Mouse (Mus musculus): ENCODE data around the gene Psmd13. TPM values are rescaled to one million over a fixed set of nuclear protein-coding genes. Genes with fewer than 3 reads are reported as not detected.

Psmd13 gene
- polyA plus RNA-seq, 1 experiment from 2014 or later: 303 TPM

DNA sequence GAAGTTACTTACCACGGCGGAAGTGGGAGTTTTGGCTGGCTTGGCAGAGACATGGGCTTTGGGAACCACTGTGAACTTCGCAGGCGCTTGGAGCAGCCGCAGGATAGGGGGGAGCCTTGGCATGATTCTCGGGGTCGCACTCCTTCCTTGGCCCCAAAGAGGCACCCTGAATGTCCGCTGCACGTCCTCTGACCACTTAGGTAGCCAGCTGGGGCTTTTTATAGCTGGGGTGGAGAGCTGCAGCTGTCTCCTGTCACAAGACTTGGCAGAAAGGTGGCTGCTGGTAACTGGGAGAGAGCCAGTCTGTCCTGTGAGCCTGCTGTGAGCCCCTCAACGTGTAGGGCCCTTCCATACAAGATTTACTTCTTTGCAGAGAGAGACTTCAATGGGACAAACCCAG, 18.5 kb downstream of the Psmd13 start, which contains the start of gene Cox8b:
Gene Cox8b (minus strand): TSS at position 227 of the 400 bp plus-strand sequence.
- Histone ChIP-seq H3K27ac (ENCODE audit: low read length) (no peak within 1 kb of the TSS), H3K36me3 (ENCODE audit: control insufficient read depth, insufficient read depth) (peaks cover 9% of the 10 kb centered on the region; the same call in 1 of the 2 replicates), H3K4me2 (ENCODE audit: low read length) (no peak within 1 kb of the TSS), H3K4me3 (replicated peaks; ENCODE audit: low read length) (no peak within 1 kb of the TSS), H3K4me1 (replicated peaks; ENCODE audit: control insufficient read depth, insufficient read depth, low read length) (0 out of 2 replicates have a peak, but pooled peaks cover 4% of the 10 kb centered on the region), H3K9ac (replicated peaks; ENCODE audit: low read depth, low read length) (no peak within 1 kb of the TSS), H3K9me3 (ENCODE audit: control insufficient read depth, low read length) (no peaks in the 10 kb centered on the region), H3K27me3 (replicated peaks; ENCODE audit: control insufficient read depth, insufficient read depth, low read length) (no peaks in the 10 kb centered on the region)
- ATAC-seq: no peak
- WGBS: 84% methylated on average over 10 of the region's 10 CpGs

DNA sequence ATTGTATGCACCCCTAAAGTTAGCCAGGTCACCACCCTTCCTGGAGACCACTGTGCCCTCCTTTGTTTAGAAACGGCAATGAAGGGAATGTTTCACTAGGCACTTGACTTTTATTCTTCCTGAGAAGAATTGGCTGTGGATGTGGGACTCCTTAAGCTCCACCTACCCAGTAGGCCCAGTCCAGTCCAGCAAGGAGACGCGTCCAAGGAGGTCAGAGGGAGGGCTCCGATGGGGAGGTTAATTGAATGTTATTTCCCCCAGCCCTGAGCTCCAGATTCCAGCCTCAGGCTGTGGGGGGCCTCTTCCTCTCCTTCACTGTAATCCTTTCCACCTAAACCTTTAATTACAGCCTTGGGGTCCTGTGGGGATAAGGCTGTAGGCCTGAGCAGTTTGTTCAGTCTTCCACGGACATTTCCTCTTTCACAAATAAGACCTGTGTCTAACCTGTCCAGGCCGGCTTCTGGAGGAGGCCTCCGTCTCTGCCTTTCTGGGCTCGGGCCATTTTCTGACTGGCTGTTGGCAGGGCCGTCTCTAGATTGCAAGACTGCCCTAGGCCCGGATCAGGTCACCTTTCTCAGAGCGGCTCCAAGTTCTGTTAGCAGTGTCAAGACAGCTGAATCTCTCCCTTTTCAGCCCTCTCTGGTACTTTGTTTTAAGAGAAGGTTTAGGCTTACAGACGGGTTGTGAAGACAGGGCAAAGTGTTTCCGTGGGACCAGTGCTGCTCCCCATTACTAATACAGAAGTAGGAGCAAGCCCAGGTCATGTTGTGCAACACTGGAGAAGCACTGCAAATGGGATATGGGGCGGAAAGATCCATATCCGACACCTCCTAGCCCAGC, 20.5 kb downstream of the Psmd13 start:
- H3K27ac ChIP-seq (ENCODE audit: low read length): no peak overlapping the region
- no peak overlapping the region for H3K9ac ChIP-seq (replicated peaks; ENCODE audit: low read depth, low read length)
- H3K4me1 ChIP-seq (replicated peaks; ENCODE audit: control insufficient read depth, insufficient read depth, low read length): 0 out of 2 replicates have a peak, but pooled peaks cover 4% of the 10 kb centered on the region
- H3K36me3 ChIP-seq (ENCODE audit: control insufficient read depth, insufficient read depth): peaks cover 6% of the 10 kb centered on the region; the same call in 1 of the 2 replicates
- no peak overlapping the region for H3K4me3 ChIP-seq (replicated peaks; ENCODE audit: low read length)
- 75% methylated on average over 15 of the region's 15 CpGs for WGBS
- no peaks in the 10 kb centered on the region for H3K27me3 ChIP-seq (replicated peaks; ENCODE audit: control insufficient read depth, insufficient read depth, low read length)
- H3K4me2 ChIP-seq (ENCODE audit: low read length): no peak overlapping the region
- ATAC-seq: no peak
- H3K9me3 ChIP-seq (ENCODE audit: control insufficient read depth, low read length): no peaks in the 10 kb centered on the region

DNA sequence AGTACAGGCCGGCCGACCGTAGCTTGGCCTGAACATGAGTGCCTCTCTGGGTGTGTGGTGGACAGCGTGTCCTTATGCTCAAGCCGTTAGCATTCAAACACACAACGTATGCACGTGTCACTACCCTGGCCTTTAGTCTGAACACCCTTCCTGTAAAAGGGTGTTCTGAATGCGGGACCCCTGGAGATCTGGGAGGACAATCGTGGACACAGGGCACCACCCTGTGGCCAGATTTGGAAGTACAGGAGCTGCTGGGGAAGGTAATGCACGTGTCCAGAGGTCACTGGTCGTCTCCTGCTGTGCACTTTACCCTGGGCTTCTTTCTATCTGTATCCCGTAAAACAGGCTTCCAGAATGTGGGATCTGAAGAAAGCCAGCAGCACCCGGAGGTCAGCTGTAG, 21.4 kb downstream of the Psmd13 start:
- H3K4me2 ChIP-seq (ENCODE audit: low read length): no peak overlapping the region
- no peaks in the 10 kb centered on the region for H3K27me3 ChIP-seq (replicated peaks; ENCODE audit: control insufficient read depth, insufficient read depth, low read length)
- no peak overlapping the region for H3K9ac ChIP-seq (replicated peaks; ENCODE audit: low read depth, low read length)
- 24% methylated on average over 13 of the region's 13 CpGs for WGBS
- H3K4me1 ChIP-seq (replicated peaks; ENCODE audit: control insufficient read depth, insufficient read depth, low read length): 0 out of 2 replicates have a peak, but pooled peaks cover 4% of the 10 kb centered on the region
- ATAC-seq: 0 out of 2 replicates have a peak, but pooled peaks have one; percentile 28
- no peaks in the 10 kb centered on the region for H3K9me3 ChIP-seq (ENCODE audit: control insufficient read depth, low read length)
- no peaks in the 10 kb centered on the region for H3K36me3 ChIP-seq (ENCODE audit: control insufficient read depth, insufficient read depth)
- H3K27ac ChIP-seq (ENCODE audit: low read length): no peak overlapping the region
- H3K4me3 ChIP-seq (replicated peaks; ENCODE audit: low read length): no peak overlapping the region

DNA sequence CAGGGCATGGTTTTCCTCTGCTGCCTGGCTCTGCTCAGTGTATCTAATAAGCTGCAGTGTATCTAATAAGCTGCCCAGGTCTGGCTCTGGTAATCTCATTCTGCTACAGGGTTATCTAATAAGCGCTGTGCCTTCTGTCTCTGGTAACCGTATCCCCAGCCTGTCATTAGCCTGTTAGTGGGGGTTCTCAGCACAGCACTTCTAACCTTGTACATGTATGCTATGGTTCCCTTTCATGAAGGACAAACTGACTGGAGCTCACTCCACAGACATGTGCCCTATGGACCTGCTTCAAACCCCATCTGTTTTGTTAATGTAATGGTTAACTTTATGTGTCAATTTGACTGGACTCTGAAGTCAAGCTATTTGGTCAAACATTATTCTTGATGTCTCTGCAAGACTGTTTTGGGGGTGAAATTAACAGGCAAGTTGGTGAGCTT, 23.9 kb downstream of the Psmd13 start:
- no peaks in the 10 kb centered on the region for H3K9me3 ChIP-seq (ENCODE audit: control insufficient read depth, low read length)
- no peak overlapping the region for H3K4me3 ChIP-seq (replicated peaks; ENCODE audit: low read length)
- no peak for ATAC-seq
- H3K4me1 ChIP-seq (replicated peaks; ENCODE audit: control insufficient read depth, insufficient read depth, low read length): peaks cover 10% of the 10 kb centered on the region
- H3K9ac ChIP-seq (replicated peaks; ENCODE audit: low read depth, low read length): no peak overlapping the region
- H3K4me2 ChIP-seq (ENCODE audit: low read length): no peak overlapping the region
- no peaks in the 10 kb centered on the region for H3K36me3 ChIP-seq (ENCODE audit: control insufficient read depth, insufficient read depth)
- H3K27me3 ChIP-seq (replicated peaks; ENCODE audit: control insufficient read depth, insufficient read depth, low read length): no peaks in the 10 kb centered on the region
- WGBS: 90% methylated on average over 2 of the region's 2 CpGs
- H3K27ac ChIP-seq (ENCODE audit: low read length): no peak overlapping the region

DNA sequence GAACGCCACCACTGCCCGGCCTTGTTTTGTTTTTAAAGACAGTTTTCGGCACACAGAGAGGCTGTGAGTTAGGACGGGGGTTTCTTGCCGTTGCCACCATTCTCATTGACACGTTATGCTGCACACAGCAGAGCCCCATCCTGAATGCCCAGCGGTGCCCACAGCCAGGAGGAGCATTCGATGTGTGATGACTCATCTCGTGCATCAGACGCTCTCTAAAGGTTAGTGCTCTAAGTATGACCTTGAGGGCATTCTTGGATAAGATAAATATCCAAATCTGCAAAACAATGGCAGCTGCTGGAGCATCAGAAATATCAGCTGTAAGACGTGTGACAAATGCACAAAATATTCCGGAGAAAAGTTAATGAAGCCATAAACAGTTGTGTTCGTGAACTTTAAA, 25.4 kb downstream of the Psmd13 start:
- Histone ChIP-seq H3K9ac (replicated peaks; ENCODE audit: low read depth, low read length) (no peak overlapping the region), H3K4me3 (replicated peaks; ENCODE audit: low read length) (no peak overlapping the region), H3K36me3 (ENCODE audit: control insufficient read depth, insufficient read depth) (no peaks in the 10 kb centered on the region), H3K4me1 (replicated peaks; ENCODE audit: control insufficient read depth, insufficient read depth, low read length) (peaks cover 10% of the 10 kb centered on the region), H3K27ac (ENCODE audit: low read length) (no peak overlapping the region), H3K4me2 (ENCODE audit: low read length) (no peak overlapping the region), H3K27me3 (replicated peaks; ENCODE audit: control insufficient read depth, insufficient read depth, low read length) (no peaks in the 10 kb centered on the region), H3K9me3 (ENCODE audit: control insufficient read depth, low read length) (no peaks in the 10 kb centered on the region)
- no peak for ATAC-seq
- 86% methylated on average over 13 of the region's 13 CpGs for WGBS

DNA sequence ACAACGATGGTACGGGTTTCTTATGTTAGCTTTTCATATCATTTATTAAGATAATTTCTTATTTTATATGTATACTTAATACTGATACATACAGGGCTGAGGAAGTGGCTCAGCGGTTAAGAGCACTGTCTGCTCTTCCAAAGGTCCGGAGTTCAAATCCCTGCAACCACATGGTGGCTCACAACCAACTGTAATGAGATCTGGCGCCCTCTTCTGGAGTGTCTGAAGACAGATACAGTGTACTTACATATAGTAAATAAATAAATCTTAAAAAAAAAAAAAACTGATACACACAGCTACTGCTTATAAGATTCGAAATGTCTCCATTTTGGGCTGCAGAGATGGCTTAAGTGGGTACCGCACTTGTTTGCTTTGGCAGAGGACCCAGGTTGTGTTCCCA, 25.9 kb downstream of the Psmd13 start:
- Histone ChIP-seq H3K36me3 (ENCODE audit: control insufficient read depth, insufficient read depth) (no peaks in the 10 kb centered on the region), H3K4me1 (replicated peaks; ENCODE audit: control insufficient read depth, insufficient read depth, low read length) (peaks cover 10% of the 10 kb centered on the region), H3K27ac (ENCODE audit: low read length) (no peak overlapping the region), H3K4me2 (ENCODE audit: low read length) (no peak overlapping the region), H3K9ac (replicated peaks; ENCODE audit: low read depth, low read length) (no peak overlapping the region), H3K4me3 (replicated peaks; ENCODE audit: low read length) (no peak overlapping the region), H3K27me3 (replicated peaks; ENCODE audit: control insufficient read depth, insufficient read depth, low read length) (no peaks in the 10 kb centered on the region), H3K9me3 (ENCODE audit: control insufficient read depth, low read length) (no peaks in the 10 kb centered on the region)
- ATAC-seq: no peak
- WGBS: 85% methylated on average over 7 of the region's 7 CpGs

DNA sequence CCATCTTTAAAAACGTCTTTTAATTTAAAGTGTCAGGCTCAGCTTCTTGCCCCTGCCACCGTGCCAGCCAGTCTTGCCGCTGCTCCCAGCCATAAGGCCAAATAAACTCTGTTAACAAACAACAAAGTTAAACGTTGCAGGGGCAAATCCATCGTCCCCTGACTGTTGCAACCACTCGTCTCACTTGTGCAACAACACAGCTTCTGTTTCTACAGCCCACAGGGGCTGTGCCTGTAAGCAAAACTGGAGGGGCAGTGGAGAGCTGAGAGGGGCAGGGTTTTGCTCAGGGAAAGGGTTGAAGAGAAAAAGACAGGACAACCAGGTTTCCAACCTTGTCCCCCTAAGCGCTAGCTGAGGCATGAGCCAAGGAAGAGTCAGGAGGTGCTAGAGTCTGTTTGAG, 26.4 kb downstream of the Psmd13 start:
- H3K27ac ChIP-seq (ENCODE audit: low read length): no peak overlapping the region
- no peak overlapping the region for H3K4me3 ChIP-seq (replicated peaks; ENCODE audit: low read length)
- H3K4me2 ChIP-seq (ENCODE audit: low read length): no peak overlapping the region
- no peaks in the 10 kb centered on the region for H3K27me3 ChIP-seq (replicated peaks; ENCODE audit: control insufficient read depth, insufficient read depth, low read length)
- no peaks in the 10 kb centered on the region for H3K36me3 ChIP-seq (ENCODE audit: control insufficient read depth, insufficient read depth)
- ATAC-seq: no peak
- 56% methylated on average over 7 of the region's 7 CpGs for WGBS
- H3K4me1 ChIP-seq (replicated peaks; ENCODE audit: control insufficient read depth, insufficient read depth, low read length): peaks cover 8% of the 10 kb centered on the region
- H3K9me3 ChIP-seq (ENCODE audit: control insufficient read depth, low read length): no peaks in the 10 kb centered on the region
- no peak overlapping the region for H3K9ac ChIP-seq (replicated peaks; ENCODE audit: low read depth, low read length)

DNA sequence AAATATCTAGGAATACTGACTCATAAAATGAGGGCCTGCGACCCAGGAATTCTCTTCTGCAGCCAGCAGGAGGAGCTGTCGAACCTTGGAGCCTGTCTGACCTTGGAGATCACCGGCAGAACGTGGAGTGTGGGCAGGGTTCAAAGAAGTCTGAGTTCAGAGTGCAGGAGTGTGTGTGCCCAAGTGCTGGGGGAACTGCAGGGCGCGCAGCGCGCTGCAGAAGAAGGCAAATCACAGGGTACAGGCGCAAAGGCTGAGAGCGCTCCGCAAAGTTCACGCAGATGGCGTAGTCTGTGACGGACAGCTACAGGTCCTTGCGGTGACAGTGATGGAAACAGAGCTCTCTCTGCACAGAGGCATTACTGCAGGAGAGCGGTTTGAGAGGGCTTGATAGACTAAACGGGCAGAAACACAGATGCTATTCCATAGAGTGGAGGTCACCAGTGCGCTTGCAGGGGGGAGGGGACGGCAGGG, 26.9 kb downstream of the Psmd13 start:
- 2% methylated on average over 19 of the region's 19 CpGs for WGBS
- no peaks in the 10 kb centered on the region for H3K36me3 ChIP-seq (ENCODE audit: control insufficient read depth, insufficient read depth)
- H3K27me3 ChIP-seq (replicated peaks; ENCODE audit: control insufficient read depth, insufficient read depth, low read length): no peaks in the 10 kb centered on the region
- peaks cover 5% of the 10 kb centered on the region for H3K4me1 ChIP-seq (replicated peaks; ENCODE audit: control insufficient read depth, insufficient read depth, low read length)
- no peak overlapping the region for H3K9ac ChIP-seq (replicated peaks; ENCODE audit: low read depth, low read length)
- peak overlapping the region; percentile 39 for H3K4me3 ChIP-seq (replicated peaks; ENCODE audit: low read length)
- H3K27ac ChIP-seq (ENCODE audit: low read length): no peak overlapping the region
- H3K4me2 ChIP-seq (ENCODE audit: low read length): peak overlapping the region; percentile 67
- ATAC-seq: peak; percentile 45; the same call in 1 of the 2 replicates
- H3K9me3 ChIP-seq (ENCODE audit: control insufficient read depth, low read length): no peaks in the 10 kb centered on the region

DNA sequence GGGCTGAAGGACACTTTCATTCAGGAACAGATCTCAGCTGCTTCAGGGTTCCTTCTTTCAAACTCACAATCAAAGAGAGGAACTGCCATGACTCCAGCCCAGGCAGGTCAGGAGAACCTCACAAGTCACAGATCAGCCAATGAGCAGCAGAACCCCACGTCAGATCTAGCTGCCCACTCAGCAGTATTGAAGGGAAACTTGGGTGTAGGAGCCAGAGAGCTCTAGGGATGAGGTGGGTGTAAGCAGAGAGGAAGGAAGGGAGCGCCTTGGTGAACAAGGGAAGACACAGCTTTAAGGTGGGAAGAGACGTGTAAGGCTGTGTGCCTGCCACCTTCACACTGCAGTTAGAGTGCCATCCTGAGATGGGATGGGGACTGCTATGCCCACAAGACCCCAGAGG, 30.5 kb downstream of the Psmd13 start:
- no peak overlapping the region for H3K4me3 ChIP-seq (replicated peaks; ENCODE audit: low read length)
- no peak overlapping the region for H3K27ac ChIP-seq (ENCODE audit: low read length)
- 78% methylated on average over 3 of the region's 3 CpGs for WGBS
- no peaks in the 10 kb centered on the region for H3K36me3 ChIP-seq (ENCODE audit: control insufficient read depth, insufficient read depth)
- peaks cover 5% of the 10 kb centered on the region for H3K4me1 ChIP-seq (replicated peaks; ENCODE audit: control insufficient read depth, insufficient read depth, low read length)
- no peak overlapping the region for H3K9ac ChIP-seq (replicated peaks; ENCODE audit: low read depth, low read length)
- H3K9me3 ChIP-seq (ENCODE audit: control insufficient read depth, low read length): no peaks in the 10 kb centered on the region
- no peaks in the 10 kb centered on the region for H3K27me3 ChIP-seq (replicated peaks; ENCODE audit: control insufficient read depth, insufficient read depth, low read length)
- ATAC-seq: no peak
- H3K4me2 ChIP-seq (ENCODE audit: low read length): no peak overlapping the region

Measured in forebrain, embryonic 16.5 days (tissue).